12 mouse cellular contexts compared by ENCODE assay signal in genomic region chr19:21805305-21805704, GRCm38 (mm10). TPM values are rescaled to one million over a fixed set of nuclear protein-coding genes. Genes with fewer than 3 reads are reported as not detected.
DNase-seq lines count a peak whose midpoint lies in the region; ATAC-seq lines count a peak whose summit lies in the region.
"Had no signal": no experiment of that assay in that cellular context is flagged by ENCODE, and none has a peak within 500 bp of the region (broad histone marks: within the 10 kb centered on the region; RNA-seq: fewer than 3 reads in every experiment).

No protein-coding gene starts in this region.

- H3K9me3 ChIP-seq in kidney, embryonic 16.5 days (ENCODE audit: low read length), result no peaks in the 10 kb centered on the region
- H3K9me3 ChIP-seq in midbrain, embryonic 15.5 days, result no peaks in the 10 kb centered on the region
- H3K9me3 ChIP-seq: limb, embryonic 13.5 days had no signal

- H3K27me3 ChIP-seq in kidney, embryonic 16.5 days (ENCODE audit: insufficient read depth, low read length), result no peaks in the 10 kb centered on the region
- no peaks in the 10 kb centered on the region for H3K27me3 ChIP-seq in midbrain, embryonic 15.5 days (replicated peaks)
- H3K27me3 ChIP-seq: limb, embryonic 13.5 days; megakaryocyte, embryonic 14.5 days had no signal

- no peak for ATAC-seq in kidney, embryonic 16.5 days (ENCODE audit: low FRiP score, low TSS enrichment)
- no peak for ATAC-seq in erythroblast, adult 5-6 weeks (replicated peaks; ENCODE audit: low FRiP score, poor library complexity, severe bottlenecking)
- no peak for ATAC-seq in midbrain, embryonic 15.5 days (replicated peaks)

- H3K36me3 ChIP-seq in kidney, embryonic 16.5 days (ENCODE audit: insufficient read depth, low read length), result peaks cover 81% of the 10 kb centered on the region
- peaks cover 67% of the 10 kb centered on the region for H3K36me3 ChIP-seq in midbrain, embryonic 15.5 days (replicated peaks)

- peak; percentile 33 for DNase-seq in kidney, postnatal 14 days
- DNase-seq in MN1 (ENCODE audit: low spot score) (peak; percentile 25), NIH3T3 (ENCODE audit: low read depth) (peak; percentile 80)
- peak; percentile 47 to 73 for DNase-seq in left cerebral cortex, adult 9 months (ENCODE audit: low spot score in 2 of 2)
- DNase-seq: embryo, embryonic 11 days; kidney, adult 11 months; thymus, postnatal 36 days had no signal

- H3K4me1 ChIP-seq in kidney, embryonic 16.5 days (ENCODE audit: insufficient read depth, low read length), result no peaks in the 10 kb centered on the region
- peaks cover 3% of the 10 kb centered on the region; the same call in 1 of the 2 replicates for H3K4me1 ChIP-seq in midbrain, embryonic 15.5 days
- H3K4me1 ChIP-seq: limb, embryonic 13.5 days had no signal

- no peak overlapping the region for H3K4me2 ChIP-seq in kidney, embryonic 16.5 days (replicated peaks; ENCODE audit: low read depth, low read length)
- no peak overlapping the region for H3K4me2 ChIP-seq in midbrain, embryonic 15.5 days
- H3K4me2 ChIP-seq: limb, embryonic 13.5 days had no signal

- H3K9ac ChIP-seq in kidney, embryonic 16.5 days (replicated peaks; ENCODE audit: low read length), result no peak overlapping the region
- no peak overlapping the region for H3K9ac ChIP-seq in midbrain, embryonic 15.5 days
- H3K9ac ChIP-seq: limb, embryonic 13.5 days had no signal

- no peak overlapping the region for H3K4me3 ChIP-seq in kidney, embryonic 16.5 days (ENCODE audit: low read length)
- H3K4me3 ChIP-seq in midbrain, embryonic 15.5 days, result no peak overlapping the region
- H3K4me3 ChIP-seq: limb, embryonic 13.5 days; megakaryocyte, embryonic 14.5 days had no signal

- no peak overlapping the region for H3K27ac ChIP-seq in kidney, embryonic 16.5 days (ENCODE audit: low read length)
- no peak overlapping the region for H3K27ac ChIP-seq in midbrain, embryonic 15.5 days
- H3K27ac ChIP-seq: limb, embryonic 13.5 days had no signal

- WGBS in kidney, embryonic 16.5 days, result 80% methylated on average over 3 of the region's 3 CpGs
- 94% methylated on average over 3 of the region's 3 CpGs for WGBS in midbrain, embryonic 15.5 days

RNA-seq across cellular contexts. Expression of gene Cemip2, which starts 27.2 kb away (rescaled TPM):
- polyA plus RNA-seq in kidney, embryonic 16.5 days (2015; fragmentation: Nextera tagmentation; extraction: Ambion mirVana), result 22.9 and 25.0 TPM in 2 replicates
- 1.5 and 5.0 TPM in 2 replicates for total RNA-seq in erythroblast, adult 5-6 weeks (2015; ENCODE audit: low replicate concordance)
- total RNA-seq in erythroblast, adult 5-6 weeks (2017; ENCODE audit: low replicate concordance), result 5.2 and 6.0 TPM in 2 replicates
- 39.9 and 41.6 TPM in 2 replicates for polyA plus RNA-seq in midbrain, embryonic 15.5 days (2015; fragmentation: Nextera tagmentation; extraction: Ambion mirVana)

Comparison
In these comparisons a context has a peak if more than half of its experiments do, and no peak if none do; other contexts are left out.
1. DNase-seq: peak in every context shown above with its lines; median percentile 80 in NIH3T3; 60 in left cerebral cortex, adult 9 months; 33 in kidney, postnatal 14 days; 25 in MN1.